Mouse (Mus musculus): Measurements from ENCODE around the gene Nckap1l. TPM values are rescaled to one million over a fixed set of nuclear protein-coding genes. Genes with fewer than 3 reads are reported as not detected.

The Nckap1l gene
- polyA plus RNA-seq, 1 experiment = 0.90 TPM

DNA sequence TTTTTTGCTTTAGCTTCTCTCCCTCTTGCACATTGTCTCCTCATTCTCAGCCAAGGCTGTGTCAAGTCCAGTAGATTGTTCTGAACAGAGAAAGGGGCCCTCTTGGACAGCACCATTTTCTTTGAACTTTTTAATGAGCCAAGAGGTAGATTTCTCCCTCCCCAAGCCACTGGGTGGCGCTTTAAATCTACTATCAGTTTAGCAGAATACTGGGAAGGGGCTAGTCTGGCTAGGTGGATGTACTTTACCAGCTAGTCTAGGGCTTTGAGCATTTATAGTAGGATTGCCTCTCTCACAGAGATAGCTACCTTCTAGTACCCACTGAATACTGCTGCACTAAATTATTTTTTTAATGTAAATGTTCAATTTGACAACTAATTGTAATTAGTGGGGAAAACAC, 28.9 kb downstream of the Nckap1l start:
- Histone ChIP-seq H3K27me3 (ENCODE audit: control insufficient read depth, insufficient read depth, insufficient read length) (peaks cover 8% of the 10 kb centered on the region), H3K36me3 (ENCODE audit: control insufficient read depth, insufficient read depth) (no peaks in the 10 kb centered on the region), H3K4me3 (no peak overlapping the region), H3K79me2 (ENCODE audit: control insufficient read depth, insufficient read depth) (no peaks in the 10 kb centered on the region), H3ac (ENCODE audit: control insufficient read depth, insufficient read length) (no peak overlapping the region), H3K4me2 (ENCODE audit: low read depth) (no peak overlapping the region)
- TF ChIP-seq MYOD1 (IDR thresholded peaks at IDR 0.05; ENCODE audit: control insufficient read depth in 1 of 3, insufficient read length in 2 of 3, low read depth in 2 of 3) (no peak), USF1 (IDR thresholded peaks at IDR 0.05; ENCODE audit: low read depth) (no peak), E2F4 (IDR thresholded peaks at IDR 0.05; ENCODE audit: insufficient read depth) (no peak), POLR2A (IDR thresholded peaks at IDR 0.05; ENCODE audit: insufficient read length, low read depth) (no peak), CEBPB (IDR thresholded peaks at IDR 0.05; ENCODE audit: insufficient read depth, poor library complexity, severe bottlenecking) (no peak), MYOG (IDR thresholded peaks at IDR 0.05; ENCODE audit: control insufficient read depth in 1 of 3, insufficient read depth in 1 of 3, insufficient read length in 2 of 3, low read depth in 2 of 3) (no peak), MAX (IDR thresholded peaks at IDR 0.05; ENCODE audit: low read depth) (no peak), POLR2AphosphoS2 (IDR thresholded peaks at IDR 0.05; ENCODE audit: insufficient read length, low read depth) (no peak), REST (IDR thresholded peaks at IDR 0.05; ENCODE audit: insufficient read depth, insufficient read length) (no peak), TCF12 (IDR thresholded peaks at IDR 0.05; ENCODE audit: insufficient read depth, poor library complexity, severe bottlenecking) (no peak), TCF3 (IDR thresholded peaks at IDR 0.05; ENCODE audit: insufficient read length, low read depth) (no peak), SRF (IDR thresholded peaks at IDR 0.05; ENCODE audit: control insufficient read depth, insufficient read length, low read depth) (no peak)

DNA sequence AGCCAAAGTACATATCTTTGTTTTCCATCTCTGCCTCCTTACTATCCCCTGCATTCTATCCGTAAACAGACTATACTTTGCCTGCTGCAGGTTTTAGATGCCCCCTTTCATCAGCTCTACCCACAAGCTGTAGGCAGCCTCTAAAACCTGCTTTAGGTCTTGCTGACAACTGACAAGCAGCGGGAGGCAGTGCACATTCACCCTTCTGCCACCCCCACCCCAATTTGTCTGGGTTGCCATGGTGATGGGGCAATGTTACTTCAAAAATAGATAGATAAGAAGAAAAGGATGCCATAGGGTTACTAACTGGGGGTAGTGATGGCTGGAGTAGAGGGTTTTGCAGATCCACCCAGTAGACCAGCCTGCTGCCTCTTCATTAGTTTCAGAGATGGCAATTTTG, 30.9 kb downstream of the Nckap1l start:
- TF ChIP-seq TCF12 (IDR thresholded peaks at IDR 0.05; ENCODE audit: insufficient read depth, poor library complexity, severe bottlenecking) = no peak
- no peak for TF ChIP-seq POLR2AphosphoS2 (IDR thresholded peaks at IDR 0.05; ENCODE audit: insufficient read length, low read depth)
- no peak for TF ChIP-seq POLR2A (IDR thresholded peaks at IDR 0.05; ENCODE audit: insufficient read length, low read depth)
- no peak for TF ChIP-seq TCF3 (IDR thresholded peaks at IDR 0.05; ENCODE audit: insufficient read length, low read depth)
- no peak for TF ChIP-seq E2F4 (IDR thresholded peaks at IDR 0.05; ENCODE audit: insufficient read depth)
- TF ChIP-seq SRF (IDR thresholded peaks at IDR 0.05; ENCODE audit: control insufficient read depth, insufficient read length, low read depth) = no peak
- no peak for TF ChIP-seq USF1 (IDR thresholded peaks at IDR 0.05; ENCODE audit: low read depth)
- TF ChIP-seq MYOG (IDR thresholded peaks at IDR 0.05; ENCODE audit: control insufficient read depth in 1 of 3, insufficient read depth in 1 of 3, insufficient read length in 2 of 3, low read depth in 2 of 3) = no peak
- Histone ChIP-seq H3K36me3 (ENCODE audit: control insufficient read depth, insufficient read depth) (no peaks in the 10 kb centered on the region), H3K4me2 (ENCODE audit: low read depth) (no peak overlapping the region), H3K27me3 (ENCODE audit: control insufficient read depth, insufficient read depth, insufficient read length) (peaks cover 8% of the 10 kb centered on the region), H3K79me2 (ENCODE audit: control insufficient read depth, insufficient read depth) (no peaks in the 10 kb centered on the region), H3K4me3 (no peak overlapping the region), H3ac (ENCODE audit: control insufficient read depth, insufficient read length) (no peak overlapping the region)

DNA sequence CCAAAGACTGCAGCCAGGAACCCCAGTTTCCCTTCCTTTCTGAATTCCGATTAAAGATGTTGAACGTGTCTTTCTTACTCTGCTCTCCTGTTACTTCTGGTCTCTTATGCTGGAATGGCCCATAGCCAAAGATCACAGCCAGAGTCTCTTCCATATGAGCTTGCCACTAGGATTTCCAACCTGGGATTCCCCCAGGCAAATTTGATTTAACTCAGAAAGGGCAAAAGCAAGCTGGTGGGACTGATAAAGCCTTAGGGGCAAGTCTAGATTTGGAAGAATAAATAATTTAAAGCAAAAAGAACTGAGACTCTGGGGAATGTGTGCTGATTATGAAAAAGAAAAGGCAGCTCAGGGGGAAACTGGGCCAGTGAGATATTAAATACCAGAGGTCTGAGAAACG, 31.5 kb downstream of the Nckap1l start:
- H3K79me2 ChIP-seq (ENCODE audit: control insufficient read depth, insufficient read depth) = no peaks in the 10 kb centered on the region
- H3K4me2 ChIP-seq (ENCODE audit: low read depth) = no peak overlapping the region
- no peak overlapping the region for H3K4me3 ChIP-seq
- H3K36me3 ChIP-seq (ENCODE audit: control insufficient read depth, insufficient read depth) = no peaks in the 10 kb centered on the region
- no peak overlapping the region for H3ac ChIP-seq (ENCODE audit: control insufficient read depth, insufficient read length)
- H3K27me3 ChIP-seq (ENCODE audit: control insufficient read depth, insufficient read depth, insufficient read length) = peaks cover 8% of the 10 kb centered on the region
- TF ChIP-seq POLR2A (IDR thresholded peaks at IDR 0.05; ENCODE audit: insufficient read length, low read depth) = no peak
- no peak for TF ChIP-seq E2F4 (IDR thresholded peaks at IDR 0.05; ENCODE audit: insufficient read depth)
- TF ChIP-seq TCF12 (IDR thresholded peaks at IDR 0.05; ENCODE audit: insufficient read depth, poor library complexity, severe bottlenecking) = no peak
- no peak for TF ChIP-seq REST (IDR thresholded peaks at IDR 0.05; ENCODE audit: insufficient read depth, insufficient read length)

DNA sequence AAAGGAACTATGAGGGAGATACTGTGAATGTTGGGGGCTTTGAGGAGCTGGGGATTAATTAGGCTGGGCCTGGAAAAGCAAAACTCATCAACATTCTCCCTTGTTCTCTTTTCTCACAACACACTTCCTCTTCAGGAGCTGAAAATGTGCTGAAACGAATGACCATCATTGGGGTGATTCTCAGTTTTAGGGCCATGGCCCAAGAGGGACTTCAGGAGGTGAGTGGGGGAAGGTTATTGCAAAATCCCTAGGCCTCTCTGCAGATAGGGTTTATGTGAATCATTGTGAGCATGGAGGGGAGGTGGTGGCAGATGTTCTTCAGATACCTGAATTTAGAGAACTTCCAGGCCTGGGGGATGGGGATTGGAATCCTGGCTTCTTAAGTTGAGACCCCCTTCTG, 33.1 kb downstream of the Nckap1l start:
- TF ChIP-seq POLR2A (IDR thresholded peaks at IDR 0.05; ENCODE audit: insufficient read length, low read depth) (no peak), MYOD1 (IDR thresholded peaks at IDR 0.05; ENCODE audit: control insufficient read depth in 1 of 3, insufficient read length in 2 of 3, low read depth in 2 of 3) (no peak), TCF12 (IDR thresholded peaks at IDR 0.05; ENCODE audit: insufficient read depth, poor library complexity, severe bottlenecking) (no peak), CEBPB (IDR thresholded peaks at IDR 0.05; ENCODE audit: insufficient read depth, poor library complexity, severe bottlenecking) (no peak), MYOG (IDR thresholded peaks at IDR 0.05; ENCODE audit: control insufficient read depth in 1 of 3, insufficient read depth in 1 of 3, insufficient read length in 2 of 3, low read depth in 2 of 3) (no peak), REST (IDR thresholded peaks at IDR 0.05; ENCODE audit: insufficient read depth, insufficient read length) (no peak), TCF3 (IDR thresholded peaks at IDR 0.05; ENCODE audit: insufficient read length, low read depth) (no peak), SRF (IDR thresholded peaks at IDR 0.05; ENCODE audit: control insufficient read depth, insufficient read length, low read depth) (no peak), MAX (IDR thresholded peaks at IDR 0.05; ENCODE audit: low read depth) (no peak), POLR2AphosphoS2 (IDR thresholded peaks at IDR 0.05; ENCODE audit: insufficient read length, low read depth) (no peak), E2F4 (IDR thresholded peaks at IDR 0.05; ENCODE audit: insufficient read depth) (no peak), USF1 (IDR thresholded peaks at IDR 0.05; ENCODE audit: low read depth) (no peak)
- Histone ChIP-seq H3K36me3 (ENCODE audit: control insufficient read depth, insufficient read depth) (no peaks in the 10 kb centered on the region), H3K79me2 (ENCODE audit: control insufficient read depth, insufficient read depth) (no peaks in the 10 kb centered on the region), H3K27me3 (ENCODE audit: control insufficient read depth, insufficient read depth, insufficient read length) (peaks cover 8% of the 10 kb centered on the region), H3ac (ENCODE audit: control insufficient read depth, insufficient read length) (no peak overlapping the region), H3K4me2 (ENCODE audit: low read depth) (no peak overlapping the region), H3K4me3 (no peak overlapping the region)

DNA sequence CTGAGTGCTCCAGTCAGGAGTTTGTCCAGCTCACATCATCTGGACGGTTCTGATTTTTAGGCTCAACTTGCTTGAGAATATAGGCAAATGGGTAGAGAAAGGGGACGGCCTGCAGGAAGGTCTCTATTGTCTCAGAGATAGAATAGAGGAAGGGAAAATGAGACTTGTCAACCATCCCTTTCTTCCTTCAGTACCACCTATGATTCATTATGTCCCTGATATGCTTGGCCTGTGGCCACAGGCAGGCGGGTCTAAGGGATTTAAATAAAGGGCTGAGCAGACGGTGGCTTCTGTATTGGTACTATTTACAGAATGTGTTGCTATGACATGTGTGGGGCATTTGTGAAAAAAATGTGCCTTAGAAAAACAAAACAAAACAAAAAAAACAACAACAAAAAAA, 34.7 kb downstream of the Nckap1l start:
- no peak overlapping the region for H3K4me3 ChIP-seq
- TF ChIP-seq MAX (IDR thresholded peaks at IDR 0.05; ENCODE audit: low read depth) = no peak
- TF ChIP-seq MYOG (IDR thresholded peaks at IDR 0.05; ENCODE audit: control insufficient read depth in 1 of 3, insufficient read depth in 1 of 3, insufficient read length in 2 of 3, low read depth in 2 of 3) = no peak
- TF ChIP-seq TCF12 (IDR thresholded peaks at IDR 0.05; ENCODE audit: insufficient read depth, poor library complexity, severe bottlenecking) = no peak
- peaks cover 8% of the 10 kb centered on the region for H3K27me3 ChIP-seq (ENCODE audit: control insufficient read depth, insufficient read depth, insufficient read length)
- no peak overlapping the region for H3K4me2 ChIP-seq (ENCODE audit: low read depth)
- H3K79me2 ChIP-seq (ENCODE audit: control insufficient read depth, insufficient read depth) = no peaks in the 10 kb centered on the region
- H3ac ChIP-seq (ENCODE audit: control insufficient read depth, insufficient read length) = no peak overlapping the region
- H3K36me3 ChIP-seq (ENCODE audit: control insufficient read depth, insufficient read depth) = no peaks in the 10 kb centered on the region

Data from myocyte (in vitro differentiated cells).